Mouse (Mus musculus) erythroblast, adult 5-6 weeks (primary cell): Measurements from ENCODE around the gene Kif1b. TPM values are rescaled to one million over a fixed set of nuclear protein-coding genes. Genes with fewer than 3 reads are reported as not detected.
"Not testable (repeated sequence)": the region's sequence is repeated elsewhere in the genome, so short reads cannot be mapped to it uniquely, and the experiment has no call there.

Experiments
- ATAC-seq: replicated peaks from 2 replicates; pipeline ENCODE4 v1.8.0; 2016; ENCODE audit warnings: moderate number of reproducible peaks, mild to moderate bottlenecking, moderate TSS enrichment, inconsistent platforms; ENCODE audit not compliant: poor library complexity, low FRiP score, severe bottlenecking
- total RNA-seq, 2 experiments: library from RNA; stranded (forward) in 1 of 2; stranded (reverse) in 1 of 2; fragments of 150-400 nt in 1 of 2; fragments of 200-764, 138-1000 nt in 1 of 2; gene quantifications; 2 replicates each; pipeline versions ENCODE4 v1.2.3 to v1.2.4; 2015 to 2017; ENCODE audit warnings: low replicate concordance in 2 of 2

Gene Kif1b
- total RNA-seq, 2 experiments from 2014 or later, result 7.2 to 10.0 TPM

GRCm38 (mm10) chr4:149233938-149234337 is 73.6 kb downstream of the Kif1b start:
- ATAC-seq, result no peak

GRCm38 (mm10) chr4:149228682-149229081 is 78.8 kb downstream of the Kif1b start:
- ATAC-seq, result not testable (repeated sequence)

GRCm38 (mm10) chr4:149228256-149228655 is 79.2 kb downstream of the Kif1b start:
- ATAC-seq, result no peak

GRCm38 (mm10) chr4:149226311-149226710 is 81.2 kb downstream of the Kif1b start:
- ATAC-seq, result no peak

- ATAC-seq, result no peak
These were observed 84.0 kb downstream of the Kif1b start for GRCm38 (mm10) chr4:149223453-149223852.

GRCm38 (mm10) chr4:149220481-149220880 is 87.0 kb downstream of the Kif1b start:
- no peak for ATAC-seq

GRCm38 (mm10) chr4:149220042-149220473 is 87.4 kb downstream of the Kif1b start:
- ATAC-seq, result no peak

- no peak for ATAC-seq
These were observed 88.0 kb downstream of the Kif1b start for GRCm38 (mm10) chr4:149219401-149220041.

GRCm38 (mm10) chr4:149218476-149218875 is 89.0 kb downstream of the Kif1b start:
- no peak for ATAC-seq

- ATAC-seq, result no peak
These were observed 91.5 kb downstream of the Kif1b start for GRCm38 (mm10) chr4:149215982-149216381.

GRCm38 (mm10) chr4:149215397-149215796 is 92.1 kb downstream of the Kif1b start:
- ATAC-seq, result no peak

- not testable (repeated sequence) for ATAC-seq
These were observed 93.0 kb downstream of the Kif1b start for GRCm38 (mm10) chr4:149214468-149214867.

- no peak for ATAC-seq
These were observed 94.0 kb downstream of the Kif1b start for GRCm38 (mm10) chr4:149213466-149213865.

- ATAC-seq, result not testable (repeated sequence)
These were observed 96.1 kb downstream of the Kif1b start for GRCm38 (mm10) chr4:149211441-149211840.

GRCm38 (mm10) chr4:149202467-149202866 is 105.0 kb downstream of the Kif1b start:
- ATAC-seq, result no peak

- no peak for ATAC-seq
These were observed 106.4 kb downstream of the Kif1b start for GRCm38 (mm10) chr4:149201110-149201509.

GRCm38 (mm10) chr4:149197180-149197579 is 110.3 kb downstream of the Kif1b start:
- no peak for ATAC-seq

GRCm38 (mm10) chr4:149191103-149191502 is 116.4 kb downstream of the Kif1b start:
- no peak for ATAC-seq

- ATAC-seq, result no peak
These were observed 118.9 kb downstream of the Kif1b start for GRCm38 (mm10) chr4:149188563-149188962.

- no peak for ATAC-seq
These were observed 124.7 kb downstream of the Kif1b start for GRCm38 (mm10) chr4:149182755-149183154.

- no peak for ATAC-seq
These were observed 125.3 kb downstream of the Kif1b start for GRCm38 (mm10) chr4:149182192-149182591.

GRCm38 (mm10) chr4:149179573-149179972 is 127.9 kb downstream of the Kif1b start:
- ATAC-seq, result no peak
